In genomic region chr9:107590058-107590772, GRCm38 (mm10) we compare ENCODE assay signal across 9 mouse cellular contexts. TPM values are rescaled to one million over a fixed set of nuclear protein-coding genes. Genes with fewer than 3 reads are reported as not detected.
DNase-seq lines count a peak whose midpoint lies in the region; ATAC-seq lines count a peak whose summit lies in the region.
"Had no signal": no experiment of that assay in that cellular context is flagged by ENCODE, and none has a peak within 500 bp of the region (broad histone marks: within the 10 kb centered on the region; RNA-seq: fewer than 3 reads in every experiment).

No protein-coding gene starts in this region.

- DNase-seq in spleen, adult 12 weeks (ENCODE audit: low spot score) = peak; percentile 68
- DNase-seq in spleen, adult 18-20 months = no peak
- peak; percentile 64 for DNase-seq in heart, postnatal 4 days
- no peak for DNase-seq in urinary bladder, postnatal 14 days (ENCODE audit: low spot score)
- no peak for DNase-seq in right cerebral cortex, adult 18-20 months
- DNase-seq in forebrain, embryonic 14.5 days (ENCODE audit: low spot score) = no peak

- no peaks in the 10 kb centered on the region for H3K9me3 ChIP-seq in lung, embryonic 15.5 days
- H3K9me3 ChIP-seq in forebrain, embryonic 14.5 days (replicated peaks; ENCODE audit: control insufficient read depth, low read length) = no peaks in the 10 kb centered on the region
- H3K9me3 ChIP-seq: embryonic facial prominence, embryonic 12.5 days had no signal

- WGBS in lung, embryonic 15.5 days = 71% methylated on average over 25 of the region's 25 CpGs
- WGBS in forebrain, embryonic 14.5 days = 92% methylated on average over 25 of the region's 25 CpGs

- no peak overlapping the region for H3K9ac ChIP-seq in lung, embryonic 15.5 days
- no peak overlapping the region for H3K9ac ChIP-seq in forebrain, embryonic 14.5 days (ENCODE audit: low read length)
- H3K9ac ChIP-seq: embryonic facial prominence, embryonic 12.5 days had no signal

- H3K27me3 ChIP-seq in lung, embryonic 15.5 days = no peaks in the 10 kb centered on the region
- no peaks in the 10 kb centered on the region for H3K27me3 ChIP-seq in forebrain, embryonic 14.5 days (replicated peaks; ENCODE audit: control insufficient read depth, insufficient read depth, low read length)
- H3K27me3 ChIP-seq: embryonic facial prominence, embryonic 12.5 days had no signal

- peaks cover 44% of the 10 kb centered on the region for H3K36me3 ChIP-seq in lung, embryonic 15.5 days
- H3K36me3 ChIP-seq in forebrain, embryonic 14.5 days (ENCODE audit: control insufficient read depth, insufficient read depth, low read length) = peaks cover 45% of the 10 kb centered on the region

- peak overlapping the region; percentile 18; the same call in 1 of the 2 replicates for H3K27ac ChIP-seq in lung, embryonic 15.5 days
- no peak overlapping the region for H3K27ac ChIP-seq in forebrain, embryonic 14.5 days (ENCODE audit: low read depth, low read length)
- H3K27ac ChIP-seq: embryonic facial prominence, embryonic 12.5 days had no signal

- peak overlapping the region; percentile 79; the same call in 1 of the 2 replicates for H3K4me2 ChIP-seq in lung, embryonic 15.5 days
- no peak overlapping the region for H3K4me2 ChIP-seq in forebrain, embryonic 14.5 days (ENCODE audit: low read length)
- H3K4me2 ChIP-seq: embryonic facial prominence, embryonic 12.5 days had no signal

- peaks cover 24% of the 10 kb centered on the region for H3K4me1 ChIP-seq in lung, embryonic 15.5 days
- H3K4me1 ChIP-seq in forebrain, embryonic 14.5 days (ENCODE audit: control insufficient read depth, insufficient read depth, low read length) = peaks cover 6% of the 10 kb centered on the region

- H3K4me3 ChIP-seq in lung, embryonic 15.5 days = no peak overlapping the region
- no peak overlapping the region for H3K4me3 ChIP-seq in forebrain, embryonic 14.5 days (ENCODE audit: low read depth, low read length)
- H3K4me3 ChIP-seq: embryonic facial prominence, embryonic 12.5 days had no signal

- no peak for ATAC-seq in lung, embryonic 15.5 days (ENCODE audit: borderline replicate concordance, extremely low read depth, low FRiP score, low TSS enrichment)
- ATAC-seq in CD4-positive, CD25-positive, alpha-beta regulatory T cell, adult 4 months = no peak
- ATAC-seq in forebrain, embryonic 14.5 days = no peak

RNA-seq across cellular contexts. Expression of gene Ifrd2, which starts 2.8 kb away (rescaled TPM):
- total RNA-seq in heart, postnatal 4 days (2021) = 10 to 100 TPM; 41.6 to 44.4 TPM
- 40.0 and 44.2 TPM in 2 replicates for polyA plus RNA-seq in lung, embryonic 15.5 days (2015; fragmentation: Nextera tagmentation; extraction: Ambion mirVana)
- 10 to 100 TPM; 30.1 to 36.2 TPM for polyA plus RNA-seq in CD4-positive, CD25-positive, alpha-beta regulatory T cell, adult 4 months (2017; shearing (Covaris generic))
- polyA plus RNA-seq in forebrain, embryonic 14.5 days (2014; fragmentation: Nextera tagmentation; extraction: Ambion mirVana) = 18.7 and 19.1 TPM in 2 replicates

RNA-seq across cellular contexts. Expression of gene Hyal3, which starts 9.6 kb away (rescaled TPM):
- 1 to 10 TPM in 1 of 2 experiments, under 1 TPM in 1; 0.74 to 1.1 TPM for total RNA-seq in heart, postnatal 4 days (2021)
- polyA plus RNA-seq in lung, embryonic 15.5 days (2015; fragmentation: Nextera tagmentation; extraction: Ambion mirVana) = 0.99 and 1.4 TPM in 2 replicates
- 1 to 10 TPM in 1 of 2 experiments, under 1 TPM in 1; 0.90 to 1.4 TPM for polyA plus RNA-seq in CD4-positive, CD25-positive, alpha-beta regulatory T cell, adult 4 months (2017; shearing (Covaris generic))
- 0.66 and 1.0 TPM in 2 replicates for polyA plus RNA-seq in forebrain, embryonic 14.5 days (2014; fragmentation: Nextera tagmentation; extraction: Ambion mirVana)

RNA-seq across cellular contexts. Expression of gene Naa80, which starts 11.5 kb away (rescaled TPM):
- total RNA-seq in heart, postnatal 4 days (2021) = 10 to 100 TPM; 12.2 to 12.4 TPM
- polyA plus RNA-seq in lung, embryonic 15.5 days (2015; fragmentation: Nextera tagmentation; extraction: Ambion mirVana) = 18.2 and 18.6 TPM in 2 replicates
- 10 to 100 TPM; 25.4 to 34.9 TPM for polyA plus RNA-seq in CD4-positive, CD25-positive, alpha-beta regulatory T cell, adult 4 months (2017; shearing (Covaris generic))
- polyA plus RNA-seq in forebrain, embryonic 14.5 days (2014; fragmentation: Nextera tagmentation; extraction: Ambion mirVana) = 17.4 and 18.7 TPM in 2 replicates

RNA-seq across cellular contexts. Expression of gene Hyal1, which starts 13.5 kb away (rescaled TPM):
- 1 to 10 TPM; 3.4 to 4.7 TPM for total RNA-seq in heart, postnatal 4 days (2021)
- 8.4 and 9.6 TPM in 2 replicates for polyA plus RNA-seq in lung, embryonic 15.5 days (2015; fragmentation: Nextera tagmentation; extraction: Ambion mirVana)
- polyA plus RNA-seq in CD4-positive, CD25-positive, alpha-beta regulatory T cell, adult 4 months (2017; shearing (Covaris generic)) = 1 to 10 TPM; 6.7 to 7.9 TPM
- 2.6 and 3.3 TPM in 2 replicates for polyA plus RNA-seq in forebrain, embryonic 14.5 days (2014; fragmentation: Nextera tagmentation; extraction: Ambion mirVana)

RNA-seq across cellular contexts. Expression of gene Sema3b, which starts 18.8 kb away (rescaled TPM):
- 10 to 100 TPM; 16.2 to 18.8 TPM for total RNA-seq in heart, postnatal 4 days (2021)
- 8.2 and 9.1 TPM in 2 replicates for polyA plus RNA-seq in lung, embryonic 15.5 days (2015; fragmentation: Nextera tagmentation; extraction: Ambion mirVana)
- polyA plus RNA-seq in CD4-positive, CD25-positive, alpha-beta regulatory T cell, adult 4 months (2017; shearing (Covaris generic)) = not detected
- 0.85 and 1.3 TPM in 2 replicates for polyA plus RNA-seq in forebrain, embryonic 14.5 days (2014; fragmentation: Nextera tagmentation; extraction: Ambion mirVana)

Comparison
In these comparisons a context has a peak if more than half of its experiments do, and no peak if none do; other contexts are left out.
1. DNase-seq: peak in spleen, adult 12 weeks (single experiment) and heart, postnatal 4 days (single experiment); none in spleen, adult 18-20 months (0 of 2), urinary bladder, postnatal 14 days (single experiment), right cerebral cortex, adult 18-20 months (single experiment) and forebrain, embryonic 14.5 days (single experiment).